ENCODE assay signal across 9 mouse cellular contexts in the genomic region with DNA sequence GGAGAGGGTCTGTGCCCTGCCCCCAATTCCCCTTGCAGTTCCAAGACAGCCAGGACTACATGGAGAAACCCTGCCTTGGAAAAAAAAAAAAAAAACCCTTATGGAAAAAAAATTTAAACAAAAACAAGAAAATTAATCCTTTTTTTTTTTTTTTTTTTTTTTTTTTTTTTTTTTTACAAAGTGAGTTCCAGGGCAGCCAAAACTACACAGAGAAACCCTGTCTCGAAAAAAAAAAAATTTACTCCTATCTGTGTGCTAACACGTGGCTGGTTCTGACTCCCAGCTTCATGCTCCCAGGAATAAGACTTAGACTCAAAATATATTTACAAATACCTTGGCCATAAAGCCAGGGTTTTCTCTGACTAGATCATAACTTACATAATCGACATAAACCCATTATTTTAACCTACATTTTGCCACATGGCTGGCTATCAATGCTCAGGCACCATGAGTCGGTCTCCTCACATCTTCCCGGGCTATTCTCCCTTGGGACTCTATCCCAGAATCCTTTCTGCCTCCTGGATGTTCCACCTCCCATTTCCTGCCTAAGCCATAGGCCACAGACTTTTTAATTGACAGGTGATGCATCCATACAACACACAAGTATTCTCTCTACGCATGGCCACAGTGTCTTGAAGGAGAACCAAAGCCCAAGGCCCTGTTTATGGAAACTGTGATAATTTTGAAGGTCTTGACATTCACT. TPM values are rescaled to one million over a fixed set of nuclear protein-coding genes. Genes with fewer than 3 reads are reported as not detected.
DNase-seq lines count a peak whose midpoint lies in the region; ATAC-seq and TF ChIP-seq lines count a peak whose summit lies in the region.
"Had no signal": no experiment of that assay in that cellular context is flagged by ENCODE, and none has a peak within 500 bp of the region (broad histone marks: within the 10 kb centered on the region; RNA-seq: fewer than 3 reads in every experiment).

No protein-coding gene starts in this region.

- DNase-seq in CD4-positive, CD25-positive, alpha-beta regulatory T cell, adult 2 months (ENCODE audit: low read depth, low spot score), result peak; percentile 10
- no peak for DNase-seq in testis, postnatal 10 days (ENCODE audit: low spot score)
- DNase-seq in limb, embryonic 10.5 days (ENCODE audit: low spot score), result no peak
- DNase-seq in layer of hippocampus, postnatal 10 days (ENCODE audit: low spot score in 2 of 2), result no peak
- no peak for DNase-seq in left cerebral cortex, postnatal 4 days
- no peak for DNase-seq in ovary, postnatal 10 days (ENCODE audit: low spot score)

- no peak overlapping the region for H3K27ac ChIP-seq in testis, adult 2 months (ENCODE audit: control insufficient read depth, insufficient read depth, low read depth, low read length)
- peak overlapping the region; percentile 87; the same call in 1 of the 2 replicates for H3K27ac ChIP-seq in limb, embryonic 10.5 days

- intact Hi-C loops in left cerebral cortex, postnatal 4 days (cut with DNase I), result no loop called here

- H3K27me3 ChIP-seq in testis, adult 2 months (ENCODE audit: control insufficient read depth, insufficient read depth, low read length), result no peaks in the 10 kb centered on the region
- H3K27me3 ChIP-seq in limb, embryonic 10.5 days (ENCODE audit: low read depth, poor library complexity, severe bottlenecking), result no peaks in the 10 kb centered on the region

- no peak for TF ChIP-seq CTCF in testis, adult 2 months (IDR thresholded peaks at IDR 0.05; ENCODE audit: control insufficient read depth, insufficient read depth, insufficient replicate concordance, low read depth, low read length)

- no peak for ATAC-seq in CD4-positive, CD25-positive, alpha-beta regulatory T cell, adult 4 months

- peaks cover 13% of the 10 kb centered on the region for H3K4me1 ChIP-seq in testis, adult 2 months (ENCODE audit: control insufficient read depth, insufficient read depth, low read length)
- H3K4me1 ChIP-seq in limb, embryonic 10.5 days, result peaks cover 25% of the 10 kb centered on the region

- WGBS in limb, embryonic 10.5 days, result 85% methylated on average over 6 of the region's 6 CpGs

- no peak for TF ChIP-seq POLR2A in testis, adult 2 months (IDR thresholded peaks at IDR 0.05; ENCODE audit: control insufficient read depth, low read depth, low read length)

- no peaks in the 10 kb centered on the region for H3K9me3 ChIP-seq in limb, embryonic 10.5 days (replicated peaks)

- peak overlapping the region; percentile 95; the same call in 1 of the 2 replicates for H3K4me3 ChIP-seq in testis, adult 2 months (ENCODE audit: control insufficient read depth, low read depth, low read length)
- H3K4me3 ChIP-seq in limb, embryonic 10.5 days, result no peak overlapping the region

- no peaks in the 10 kb centered on the region for H3K36me3 ChIP-seq in testis, adult 2 months (ENCODE audit: control insufficient read depth, insufficient read depth, low read length)
- H3K36me3 ChIP-seq in limb, embryonic 10.5 days, result no peaks in the 10 kb centered on the region

RNA-seq across cellular contexts. Expression of a gene that starts 2.1 kb away (rescaled TPM):
- under 1 TPM; 0.54 to 0.98 TPM for polyA plus RNA-seq in CD4-positive, CD25-positive, alpha-beta regulatory T cell, adult 4 months (2017; shearing (Covaris generic))
- 13.6 and 14.2 TPM in 2 replicates for polyA plus RNA-seq in testis, adult 2 months (2012; rRNA removed)
- 0.33 and 0.63 TPM in 2 replicates for polyA plus RNA-seq in limb, embryonic 10.5 days (2016; fragmentation: Nextera tagmentation; extraction: Ambion mirVana)
- under 1 TPM in 1 of 2 experiments, not detected in 1; 0.11 TPM for total RNA-seq in layer of hippocampus, postnatal 10 days (2021)
- not detected for total RNA-seq in left cerebral cortex, postnatal 4 days (2021)
- polyA plus RNA-seq: liver, adult 2 months had no signal

RNA-seq across cellular contexts. Expression of a gene that starts 20.4 kb away (rescaled TPM):
- 1 to 10 TPM in 1 of 2 experiments, under 1 TPM in 1; 0.80 to 1.5 TPM for polyA plus RNA-seq in CD4-positive, CD25-positive, alpha-beta regulatory T cell, adult 4 months (2017; shearing (Covaris generic))
- polyA plus RNA-seq in testis, adult 2 months (2012; rRNA removed), result 1.1 and 1.4 TPM in 2 replicates
- polyA plus RNA-seq in limb, embryonic 10.5 days (2016; fragmentation: Nextera tagmentation; extraction: Ambion mirVana), result 9.3 and 10.3 TPM in 2 replicates
- 1 to 10 TPM; 6.7 to 7.6 TPM for total RNA-seq in layer of hippocampus, postnatal 10 days (2021)
- 1 to 10 TPM; 5.7 to 6.6 TPM for total RNA-seq in left cerebral cortex, postnatal 4 days (2021)
